Comparison of ENCODE assay signal across 8 mouse cellular contexts in genomic region chr12:99391942-99392880, GRCm38 (mm10).
DNase-seq lines count a peak whose midpoint lies in the region; ATAC-seq and TF ChIP-seq lines count a peak whose summit lies in the region.

No protein-coding gene starts in this region.

- H3K9me3 ChIP-seq in heart, embryonic 12.5 days (replicated peaks), result no peaks in the 10 kb centered on the region
- H3K9me3 ChIP-seq in kidney, postnatal 0 days (replicated peaks; ENCODE audit: low read length), result no peaks in the 10 kb centered on the region
- no peaks in the 10 kb centered on the region for H3K9me3 ChIP-seq in liver, embryonic 11.5 days (ENCODE audit: control insufficient read depth, low read length)
- no peaks in the 10 kb centered on the region for H3K9me3 ChIP-seq in stomach, embryonic 14.5 days (ENCODE audit: control insufficient read depth, low read depth, low read length)

- under 1% methylated on average over 82 of the region's 87 CpGs for WGBS in heart, embryonic 12.5 days
- under 1% methylated on average over 68 of the region's 87 CpGs for WGBS in kidney, postnatal 0 days
- under 1% methylated on average over 87 of the region's 87 CpGs for WGBS in liver, embryonic 11.5 days
- under 1% methylated on average over 64 of the region's 87 CpGs for WGBS in stomach, embryonic 14.5 days

- ATAC-seq in erythroid progenitor cell, adult 5-6 weeks (replicated peaks; ENCODE audit: low FRiP score, poor library complexity, severe bottlenecking), result peak; percentile 92
- ATAC-seq in heart, embryonic 12.5 days (ENCODE audit: insufficient number of reproducible peaks, low FRiP score), result peak; percentile 92
- peak; percentile 92 for ATAC-seq in kidney, postnatal 0 days (replicated peaks; ENCODE audit: low FRiP score, low read depth)
- ATAC-seq in liver, embryonic 11.5 days (replicated peaks; ENCODE audit: low FRiP score), result peak; percentile 91
- ATAC-seq in stomach, embryonic 14.5 days (ENCODE audit: insufficient number of reproducible peaks, insufficient read depth, low FRiP score, low read depth), result peak; percentile 90

- H3K27ac ChIP-seq in heart, embryonic 12.5 days (ENCODE audit: poor library complexity, severe bottlenecking), result peak overlapping the region; percentile 96
- peak overlapping the region; percentile 91 for H3K27ac ChIP-seq in kidney, postnatal 0 days
- peak overlapping the region; percentile 91 for H3K27ac ChIP-seq in liver, embryonic 11.5 days (ENCODE audit: low read depth, low read length)
- H3K27ac ChIP-seq in stomach, embryonic 14.5 days (ENCODE audit: low read length), result peak overlapping the region; percentile 91

- H3K27me3 ChIP-seq in heart, embryonic 12.5 days (replicated peaks), result no peaks in the 10 kb centered on the region
- H3K27me3 ChIP-seq in kidney, postnatal 0 days (ENCODE audit: insufficient read depth, low read length), result no peaks in the 10 kb centered on the region
- H3K27me3 ChIP-seq in liver, embryonic 11.5 days (replicated peaks; ENCODE audit: control insufficient read depth, insufficient read depth, low read length), result no peaks in the 10 kb centered on the region
- no peaks in the 10 kb centered on the region for H3K27me3 ChIP-seq in stomach, embryonic 14.5 days (ENCODE audit: control insufficient read depth, insufficient read depth, low read length)

- peaks cover 39% of the 10 kb centered on the region for H3K4me1 ChIP-seq in heart, embryonic 12.5 days (replicated peaks)
- peaks cover 9% of the 10 kb centered on the region for H3K4me1 ChIP-seq in kidney, postnatal 0 days (replicated peaks; ENCODE audit: insufficient read depth, low read length)
- peaks cover 22% of the 10 kb centered on the region for H3K4me1 ChIP-seq in liver, embryonic 11.5 days (replicated peaks; ENCODE audit: control insufficient read depth, insufficient read depth, low read length)
- peaks cover 11% of the 10 kb centered on the region; the same call in 1 of the 2 replicates for H3K4me1 ChIP-seq in stomach, embryonic 14.5 days (ENCODE audit: control insufficient read depth, insufficient read depth, low read length)

- peaks cover 15% of the 10 kb centered on the region for H3K36me3 ChIP-seq in heart, embryonic 12.5 days
- H3K36me3 ChIP-seq in kidney, postnatal 0 days (ENCODE audit: insufficient read depth, low read length), result 0 out of 2 replicates have a peak, but pooled peaks cover 6% of the 10 kb centered on the region
- 0 out of 2 replicates have a peak, but pooled peaks cover 2% of the 10 kb centered on the region for H3K36me3 ChIP-seq in liver, embryonic 11.5 days (ENCODE audit: control insufficient read depth, insufficient read depth, low read length)
- H3K36me3 ChIP-seq in stomach, embryonic 14.5 days (ENCODE audit: control insufficient read depth, insufficient read depth, low read length), result peaks cover 5% of the 10 kb centered on the region; the same call in 1 of the 2 replicates

- peak overlapping the region; percentile 90 for H3K9ac ChIP-seq in heart, embryonic 12.5 days
- H3K9ac ChIP-seq in kidney, postnatal 0 days (ENCODE audit: low read depth, low read length), result peak overlapping the region; percentile 73
- H3K9ac ChIP-seq in liver, embryonic 11.5 days (ENCODE audit: low read depth, low read length), result peak overlapping the region; percentile 85
- H3K9ac ChIP-seq in stomach, embryonic 14.5 days (replicated peaks; ENCODE audit: low read depth, low read length), result peak overlapping the region; percentile 80

- no peak for TF ChIP-seq CTCF in kidney, postnatal 0 days (IDR thresholded peaks at IDR 0.05; ENCODE audit: low read depth)

- H3K4me3 ChIP-seq in heart, embryonic 12.5 days, result peak overlapping the region; percentile 94
- peak overlapping the region; percentile 78 for H3K4me3 ChIP-seq in kidney, postnatal 0 days (replicated peaks; ENCODE audit: low read depth, low read length)
- H3K4me3 ChIP-seq in liver, embryonic 11.5 days (ENCODE audit: low read depth, low read length), result peak overlapping the region; percentile 91
- H3K4me3 ChIP-seq in stomach, embryonic 14.5 days (ENCODE audit: low read depth, low read length), result peak overlapping the region; percentile 94

- peak overlapping the region; percentile 92 for H3K4me2 ChIP-seq in heart, embryonic 12.5 days
- H3K4me2 ChIP-seq in kidney, postnatal 0 days (ENCODE audit: low read length), result peak overlapping the region; percentile 90
- peak overlapping the region; percentile 83 for H3K4me2 ChIP-seq in liver, embryonic 11.5 days
- peak overlapping the region; percentile 82 for H3K4me2 ChIP-seq in stomach, embryonic 14.5 days (replicated peaks; ENCODE audit: low read depth, low read length)

- peak; percentile 98 for DNase-seq in CD4-positive helper T cell, adult 2 months (ENCODE audit: low read depth, low spot score)
- DNase-seq in brain, embryonic 18.5 days (ENCODE audit: low read depth, low spot score), result peak; percentile 91
- DNase-seq in kidney, postnatal 0 days (ENCODE audit: low spot score), result peak; percentile 97
- peak; percentile 99 for DNase-seq in liver, embryonic 11.5 days (ENCODE audit: low spot score)
- peak; percentile 99 for DNase-seq in naive thymus-derived CD4-positive, alpha-beta T cell, adult 2 months (ENCODE audit: low read depth)

Comparison
In these comparisons a context has a peak if more than half of its experiments do, and no peak if none do; other contexts are left out.
1. Peak in every context shown above with its lines: DNase-seq, ATAC-seq, H3K4me3 ChIP-seq and H3K27ac ChIP-seq.